Mouse (Mus musculus): ENCODE results near the gene Rbfox2.

DNA sequence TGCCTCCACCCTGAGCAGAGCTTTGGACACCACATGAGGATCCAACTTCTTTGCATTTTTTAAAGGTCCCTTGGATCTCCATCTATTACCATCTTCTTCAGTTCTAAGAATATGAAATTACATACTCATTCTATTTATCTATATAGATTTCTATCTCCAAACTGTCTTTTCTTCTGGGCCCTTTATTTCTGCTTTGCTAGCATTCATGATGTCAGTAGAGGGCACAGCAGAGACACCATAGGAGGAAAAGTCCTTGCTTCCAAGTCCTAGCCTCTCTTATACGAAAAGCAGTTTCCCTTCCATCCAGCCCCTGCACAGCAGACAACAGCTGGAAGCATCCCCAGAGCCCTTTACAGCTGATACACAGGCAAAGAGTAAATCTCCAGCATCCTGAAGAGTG is 69.1 kb downstream of the Rbfox2 start:
- TF ChIP-seq POLR2A (IDR thresholded peaks at IDR 0.05; ENCODE audit: extremely low read depth, insufficient read depth, low read length) (no peak), CTCF (IDR thresholded peaks at IDR 0.05; ENCODE audit: low read depth, low read length) (no peak)

Data from liver, adult 2 months (tissue).